Mouse (Mus musculus) kidney, adult 2 months (tissue): ENCODE data around the gene Pfkfb2. TPM values are rescaled to one million over a fixed set of nuclear protein-coding genes. Genes with fewer than 3 reads are reported as not detected.

Experiments used
- DNase-seq: peaks from one replicate; pipeline ENCODE4 v3.0.0; 2021
- H3K27ac ChIP-seq: fragments of 200-500 bp; 2 replicates; pipeline ENCODE4 v1.5.1; 2012; ENCODE audit warnings: low read depth, low read length, control low read depth, inconsistent platforms; ENCODE audit not compliant: insufficient read depth
- H3K27me3 ChIP-seq: fragments of 200-500 bp; replicated peaks from 2 replicates; pipeline ENCODE4 v1.6.1; 2012; ENCODE audit warnings: mild to moderate bottlenecking, moderate library complexity, low read length, inconsistent platforms; ENCODE audit not compliant: control insufficient read depth, insufficient read depth
- H3K36me3 ChIP-seq: fragments of 200-500 bp; 2 replicates; pipeline ENCODE4 v1.6.1; 2012; ENCODE audit warnings: mild to moderate bottlenecking, moderate library complexity, low read length, inconsistent platforms; ENCODE audit not compliant: control insufficient read depth, insufficient read depth
- H3K4me1 ChIP-seq: fragments of 200-500 bp; 2 replicates; pipeline ENCODE4 v1.6.1; 2011; ENCODE audit warnings: low read length; ENCODE audit not compliant: control insufficient read depth, insufficient read depth
- H3K4me3 ChIP-seq: fragments of 200-500 bp; 2 replicates; pipeline ENCODE4 v1.5.1; 2011; ENCODE audit warnings: mild to moderate bottlenecking, low read depth, low read length, control low read depth; ENCODE audit not compliant: insufficient read depth
- CTCF ChIP-seq: fragments of 200-500 bp; conservative IDR thresholded peaks from 2 replicates; pipeline ENCODE4 v1.5.1; 2011; ENCODE audit warnings: low read depth, mild to moderate bottlenecking, control low read depth, low read length, moderate library complexity, mixed read lengths; ENCODE audit not compliant: insufficient read depth, insufficient read length
- POLR2A ChIP-seq: fragments of 200-500 bp; IDR thresholded peaks from one replicate; pipeline ENCODE4 v1.6.1; 2011; ENCODE audit warnings: low read depth, low read length, control low read depth
- WGBS: fragments of 180-500 bp; shearing (Covaris S2); methylation state at CpG from one replicate; pipeline ENCODE4 v1.1.7; 2018; 5-methylcytosine and 5-hydroxymethylcytosine counted together
- polyA plus RNA-seq: library from polyadenylated mRNA; depleted of rRNA; stranded (reverse); fragments of >200 nt; gene quantifications from 2 replicates; pipeline ENCODE4 v1.2.3, GENCODE M21; 2012

Gene Pfkfb2
- polyA plus RNA-seq, 1 experiment, result 9.2 TPM

DNA sequence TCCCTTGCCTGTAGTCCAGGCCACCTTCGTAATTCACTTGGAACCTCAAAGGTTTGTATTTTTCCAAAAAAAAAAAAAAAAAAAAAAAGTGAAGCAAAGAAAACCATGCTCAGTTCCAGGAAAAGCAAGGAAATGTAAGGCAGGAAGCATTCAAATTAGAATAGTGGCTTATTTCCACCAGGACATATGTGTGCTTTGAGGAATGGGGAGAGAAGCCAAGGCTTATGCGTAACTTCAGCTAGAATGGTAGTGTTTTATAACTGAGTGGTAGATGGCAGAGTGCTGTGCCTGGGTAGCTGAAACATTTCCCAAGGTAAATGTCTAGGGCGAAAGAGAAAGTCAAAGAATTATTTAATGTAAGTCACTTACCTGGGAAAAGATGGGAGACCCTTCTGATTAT is 345 bp downstream of the Pfkfb2 start:
- 92% methylated on average over 3 of the region's 3 CpGs for WGBS
- DNase-seq, result no peak
- H3K27me3 ChIP-seq, result no peaks in the 10 kb centered on the region
- peaks cover 9% of the 10 kb centered on the region; the same call in 1 of the 2 replicates for H3K4me1 ChIP-seq
- TF ChIP-seq POLR2A (no peak), CTCF (no peak)
- H3K4me3 ChIP-seq, result no peak overlapping the region
- no peak overlapping the region for H3K27ac ChIP-seq
- no peaks in the 10 kb centered on the region for H3K36me3 ChIP-seq

DNA sequence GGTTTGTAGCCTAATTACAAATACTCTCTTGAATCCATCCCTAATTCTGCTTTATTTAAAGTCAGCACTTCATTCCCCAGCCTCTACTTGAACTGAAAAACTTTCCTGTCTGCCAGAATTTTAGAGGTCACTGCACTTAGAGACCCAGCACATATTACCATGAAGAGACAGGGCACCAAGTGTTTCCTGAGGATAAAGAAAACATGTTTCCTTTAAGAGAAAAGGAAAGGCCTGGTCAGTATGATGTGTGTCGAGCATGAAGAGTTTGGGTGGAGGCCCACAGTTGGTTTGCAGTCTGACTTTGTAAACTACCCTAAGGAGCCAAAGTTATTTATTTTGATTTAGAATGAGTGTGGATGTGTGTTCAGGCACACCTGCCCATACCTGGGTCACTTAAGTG is 983 bp downstream of the Pfkfb2 start:
- no peaks in the 10 kb centered on the region for H3K27me3 ChIP-seq
- TF ChIP-seq POLR2A (no peak), CTCF (no peak)
- 43% methylated on average over 1 of the region's 1 CpGs for WGBS
- no peaks in the 10 kb centered on the region for H3K36me3 ChIP-seq
- no peak overlapping the region for H3K4me3 ChIP-seq
- H3K4me1 ChIP-seq, result peaks cover 10% of the 10 kb centered on the region; the same call in 1 of the 2 replicates
- H3K27ac ChIP-seq, result no peak overlapping the region
- DNase-seq, result no peak

DNA sequence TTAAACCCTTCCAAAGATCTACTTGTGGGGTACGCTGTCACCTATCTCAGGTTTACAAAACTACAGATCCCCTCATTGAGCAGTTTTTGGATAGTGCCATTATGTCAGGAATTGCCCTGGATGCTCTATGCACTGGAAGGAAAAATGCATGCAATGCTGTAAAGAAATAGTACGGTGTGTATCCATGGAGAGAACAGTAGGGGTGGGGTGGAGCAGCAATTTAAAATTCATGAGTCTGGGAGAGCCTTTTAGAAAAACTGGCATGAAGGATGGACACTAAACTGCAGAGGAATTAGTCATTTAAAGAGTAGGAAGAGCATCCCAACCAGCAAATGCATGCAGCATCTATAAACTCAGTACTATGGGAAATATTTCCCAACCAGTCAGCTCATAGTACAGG is 2.7 kb downstream of the Pfkfb2 start:
- Histone ChIP-seq H3K4me1 (peaks cover 10% of the 10 kb centered on the region; the same call in 1 of the 2 replicates), H3K27ac (no peak overlapping the region), H3K4me3 (no peak overlapping the region), H3K27me3 (no peaks in the 10 kb centered on the region), H3K36me3 (no peaks in the 10 kb centered on the region)
- TF ChIP-seq POLR2A, result no peak
- no peak for TF ChIP-seq CTCF
- 76% methylated on average over 2 of the region's 2 CpGs for WGBS
- no peak for DNase-seq

DNA sequence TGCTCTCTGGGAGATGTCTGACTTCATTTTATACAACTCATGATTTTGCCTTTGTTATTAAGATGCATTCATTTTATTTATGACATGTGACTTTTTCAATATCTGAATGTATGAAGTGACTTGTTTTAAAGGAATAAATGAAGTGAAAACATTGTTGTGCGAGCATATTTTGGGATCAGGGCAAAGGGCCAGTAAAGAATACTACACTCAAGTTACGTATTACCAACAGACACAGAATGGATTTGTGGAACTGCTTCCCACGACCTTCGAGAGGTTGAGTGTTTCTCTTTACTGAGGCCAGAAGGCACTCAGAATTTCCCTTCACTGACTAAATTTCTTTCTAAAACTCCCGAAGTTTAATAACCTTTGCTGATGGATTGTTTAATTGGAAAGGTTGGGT is 4.8 kb downstream of the Pfkfb2 start:
- H3K4me3 ChIP-seq, result no peak overlapping the region
- no peaks in the 10 kb centered on the region for H3K36me3 ChIP-seq
- 50% methylated on average over 5 of the region's 5 CpGs for WGBS
- no peak overlapping the region for H3K27ac ChIP-seq
- peak; percentile 58 for DNase-seq
- peaks cover 10% of the 10 kb centered on the region; the same call in 1 of the 2 replicates for H3K4me1 ChIP-seq
- H3K27me3 ChIP-seq, result no peaks in the 10 kb centered on the region
- TF ChIP-seq POLR2A (no peak), CTCF (no peak)

DNA sequence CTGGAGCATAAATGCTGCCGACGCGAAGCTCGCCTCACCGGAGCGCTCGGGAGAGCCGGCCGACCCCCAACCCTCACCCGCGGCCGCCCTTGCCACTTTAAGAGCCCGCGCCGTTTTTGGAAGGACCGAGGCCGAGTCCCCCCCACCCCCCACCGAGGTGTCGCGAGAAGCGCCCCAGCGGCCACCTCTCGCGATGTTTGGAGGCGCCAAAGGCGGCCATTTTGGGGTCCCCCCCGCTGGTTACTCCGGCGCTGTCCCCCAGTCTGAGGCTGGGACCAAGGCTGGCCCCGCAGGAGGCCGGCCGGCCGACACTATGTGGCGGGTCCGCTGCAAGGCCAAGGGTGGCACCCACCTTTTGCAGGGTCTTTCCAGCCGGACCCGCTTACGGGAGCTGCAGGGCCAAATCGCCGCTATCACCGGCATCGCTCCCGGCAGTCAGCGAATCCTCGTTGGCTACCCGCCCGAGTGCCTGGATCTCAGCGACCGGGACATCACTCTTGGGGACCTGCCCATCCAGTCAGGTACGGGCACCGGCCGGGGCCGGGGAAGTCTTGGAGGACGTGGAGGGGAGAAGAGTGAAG is 11.7 kb downstream of the Pfkfb2 start, which contains the start of gene Yod1:
Gene Yod1 (plus strand): TSS at position 37 of the 581 bp plus-strand sequence.
- no peak for TF ChIP-seq CTCF
- TF ChIP-seq POLR2A, result no peak
- under 1% methylated on average over 54 of the region's 54 CpGs for WGBS
- Histone ChIP-seq H3K4me1 (peaks cover 3% of the 10 kb centered on the region; the same call in 1 of the 2 replicates), H3K27me3 (no peaks in the 10 kb centered on the region), H3K4me3 (peak within 1 kb of the TSS; percentile 65), H3K36me3 (no peaks in the 10 kb centered on the region), H3K27ac (peak within 1 kb of the TSS; percentile 79)
- peak; percentile 91 for DNase-seq

DNA sequence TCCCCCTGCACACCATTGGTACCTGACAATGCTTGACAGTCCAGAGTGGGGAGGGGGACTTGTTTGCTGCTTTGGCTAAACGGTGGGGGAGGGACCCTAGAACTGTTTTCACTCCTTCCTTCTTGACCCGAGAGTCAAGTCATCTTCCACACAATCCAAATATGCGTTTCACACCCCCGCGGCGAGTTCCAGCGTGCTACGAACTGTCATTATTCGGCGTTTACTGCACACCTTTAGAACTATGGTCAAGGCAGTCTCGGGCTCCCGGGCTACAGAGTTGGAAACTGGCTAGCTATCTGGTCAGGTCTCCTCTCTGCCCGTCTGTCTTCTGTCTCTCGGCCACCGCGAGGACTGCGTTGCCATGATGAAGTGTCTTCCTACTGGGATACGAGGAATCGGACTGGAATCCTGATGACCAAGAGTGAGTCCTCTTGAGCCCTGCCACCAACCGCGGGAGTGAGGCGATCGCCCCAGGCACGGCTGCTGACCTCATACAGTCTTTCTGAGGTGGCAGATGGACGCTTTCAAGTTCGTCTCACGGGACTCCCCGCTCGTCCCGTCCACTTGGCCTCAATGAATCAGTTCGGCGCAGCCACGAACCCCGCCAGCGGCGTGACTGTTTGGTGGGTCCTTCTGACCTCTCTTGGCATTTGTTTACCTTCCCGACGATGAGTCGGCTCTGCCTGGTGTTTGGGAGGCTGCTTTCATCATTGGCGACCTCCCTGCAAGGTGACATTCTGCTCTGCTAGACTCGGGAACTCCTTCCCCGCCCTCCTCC is 12.4 kb downstream of the Pfkfb2 start:
- TF ChIP-seq CTCF (no peak), POLR2A (no peak)
- WGBS, result under 1% methylated on average over 42 of the region's 42 CpGs
- Histone ChIP-seq H3K4me3 (peak overlapping the region; percentile 65), H3K27ac (peak overlapping the region; percentile 49), H3K36me3 (no peaks in the 10 kb centered on the region), H3K4me1 (peaks cover 3% of the 10 kb centered on the region; the same call in 1 of the 2 replicates), H3K27me3 (no peaks in the 10 kb centered on the region)
- peak; percentile 43 for DNase-seq

DNA sequence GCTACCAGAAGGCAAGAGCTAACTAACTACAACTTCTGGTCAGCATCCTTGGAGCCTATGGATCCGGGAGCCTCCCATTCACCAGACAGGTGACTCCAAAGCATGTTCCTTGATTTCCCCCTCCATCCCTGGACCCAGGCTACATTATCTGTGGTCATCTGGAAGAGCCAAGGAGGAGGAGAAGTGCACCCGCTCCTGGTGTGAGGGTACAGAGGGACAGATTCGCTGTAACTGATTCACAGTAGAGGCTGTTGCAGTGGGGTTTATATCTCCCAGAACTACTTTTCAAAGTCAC is 12.9 kb downstream of the Pfkfb2 start:
- 0% methylated on average over 3 of the region's 3 CpGs for WGBS

More for the DNA sequence above, 12.9 kb downstream of the Pfkfb2 start:
- peaks cover 3% of the 10 kb centered on the region; the same call in 1 of the 2 replicates for H3K4me1 ChIP-seq
- no peaks in the 10 kb centered on the region for H3K27me3 ChIP-seq
- H3K4me3 ChIP-seq, result peak overlapping the region; percentile 65
- TF ChIP-seq CTCF, result no peak
- TF ChIP-seq POLR2A, result no peak
- peak overlapping the region; percentile 49 for H3K27ac ChIP-seq
- no peaks in the 10 kb centered on the region for H3K36me3 ChIP-seq
- no peak for DNase-seq
